Mouse (Mus musculus): Measurements from ENCODE around the gene Cdc42bpb. TPM values are rescaled to one million over a fixed set of nuclear protein-coding genes. Genes with fewer than 3 reads are reported as not detected.
A peak's percentile ranks its signal among the peaks of the same experiment; 100 is the strongest.

Cdc42bpb gene
- polyA plus RNA-seq, 1 experiment from 2014 or later: 6.7 TPM

- DNase-seq (no peak), ATAC-seq (ENCODE audit: low read depth) (no peak)
- 71% methylated on average over 5 of the region's 5 CpGs for WGBS (ENCODE audit: insufficient replicate concordance)
- peaks cover 17% of the 10 kb centered on the region for H3K27me3 ChIP-seq
- H3K27ac ChIP-seq: no peak overlapping the region
- H3K4me3 ChIP-seq (replicated peaks): no peak overlapping the region
- no peaks in the 10 kb centered on the region for H3K9me3 ChIP-seq (replicated peaks)
- H3K36me3 ChIP-seq: 0 out of 2 replicates have a peak, but pooled peaks cover 12% of the 10 kb centered on the region
- H3K4me1 ChIP-seq (replicated peaks): peaks cover 47% of the 10 kb centered on the region
- H3K9ac ChIP-seq: no peak overlapping the region
- no peak overlapping the region for H3K4me2 ChIP-seq
Measured at GRCm38 (mm10) chr12:111265212-111265611, 112.3 kb downstream of the Cdc42bpb start.

- H3K4me3 ChIP-seq (replicated peaks): no peak overlapping the region
- no peak overlapping the region for H3K27ac ChIP-seq
- DNase-seq (no peak), ATAC-seq (ENCODE audit: low read depth) (no peak)
- no peaks in the 10 kb centered on the region for H3K9me3 ChIP-seq (replicated peaks)
- WGBS (ENCODE audit: insufficient replicate concordance): 89% methylated on average over 16 of the region's 16 CpGs
- H3K4me2 ChIP-seq: no peak overlapping the region
- H3K27me3 ChIP-seq: peaks cover 2% of the 10 kb centered on the region; the same call in 1 of the 2 replicates
- peaks cover 31% of the 10 kb centered on the region for H3K4me1 ChIP-seq (replicated peaks)
- 0 out of 2 replicates have a peak, but pooled peaks cover 12% of the 10 kb centered on the region for H3K36me3 ChIP-seq
- H3K9ac ChIP-seq: no peak overlapping the region
Measured at GRCm38 (mm10) chr12:111263650-111264049, 113.9 kb downstream of the Cdc42bpb start.

- no peak overlapping the region for H3K4me3 ChIP-seq (replicated peaks)
- H3K4me2 ChIP-seq: no peak overlapping the region
- no peak for DNase-seq
- no peaks in the 10 kb centered on the region for H3K27me3 ChIP-seq
- ATAC-seq (ENCODE audit: low read depth): no peak
- H3K9me3 ChIP-seq (replicated peaks): no peaks in the 10 kb centered on the region
- no peak overlapping the region for H3K27ac ChIP-seq
- peaks cover 21% of the 10 kb centered on the region for H3K4me1 ChIP-seq (replicated peaks)
- H3K9ac ChIP-seq: no peak overlapping the region
- 79% methylated on average over 9 of the region's 9 CpGs for WGBS (ENCODE audit: insufficient replicate concordance)
- peaks cover 16% of the 10 kb centered on the region for H3K36me3 ChIP-seq
Measured at GRCm38 (mm10) chr12:111251227-111251626, 126.3 kb downstream of the Cdc42bpb start.

GRCm38 (mm10) chr12:111250116-111250515 lies 127.4 kb downstream of the Cdc42bpb start:
- Histone ChIP-seq H3K9me3 (replicated peaks) (no peaks in the 10 kb centered on the region), H3K9ac (no peak overlapping the region), H3K27ac (no peak overlapping the region), H3K27me3 (no peaks in the 10 kb centered on the region), H3K4me3 (replicated peaks) (no peak overlapping the region), H3K4me2 (no peak overlapping the region), H3K4me1 (replicated peaks) (peaks cover 26% of the 10 kb centered on the region), H3K36me3 (peaks cover 10% of the 10 kb centered on the region)
- ATAC-seq (ENCODE audit: low read depth): no peak
- 82% methylated on average over 8 of the region's 8 CpGs for WGBS (ENCODE audit: insufficient replicate concordance)
- no peak for DNase-seq

GRCm38 (mm10) chr12:111249095-111249494 lies 128.4 kb downstream of the Cdc42bpb start:
- peaks cover 26% of the 10 kb centered on the region for H3K4me1 ChIP-seq (replicated peaks)
- no peaks in the 10 kb centered on the region for H3K27me3 ChIP-seq
- H3K9me3 ChIP-seq (replicated peaks): no peaks in the 10 kb centered on the region
- WGBS (ENCODE audit: insufficient replicate concordance): 53% methylated on average over 3 of the region's 3 CpGs
- no peak overlapping the region for H3K9ac ChIP-seq
- ATAC-seq (ENCODE audit: low read depth) (no peak), DNase-seq (no peak)
- no peak overlapping the region for H3K27ac ChIP-seq
- peaks cover 10% of the 10 kb centered on the region; the same call in 1 of the 2 replicates for H3K36me3 ChIP-seq
- no peak overlapping the region for H3K4me3 ChIP-seq (replicated peaks)
- no peak overlapping the region for H3K4me2 ChIP-seq

- H3K36me3 ChIP-seq: peaks cover 19% of the 10 kb centered on the region
- peaks cover 26% of the 10 kb centered on the region for H3K4me1 ChIP-seq (replicated peaks)
- H3K9me3 ChIP-seq (replicated peaks): no peaks in the 10 kb centered on the region
- WGBS (ENCODE audit: insufficient replicate concordance): 34% methylated on average over 9 of the region's 9 CpGs
- H3K27ac ChIP-seq: no peak overlapping the region
- no peaks in the 10 kb centered on the region for H3K27me3 ChIP-seq
- H3K9ac ChIP-seq: no peak overlapping the region
- ATAC-seq (ENCODE audit: low read depth): peak; percentile 91
- peak; percentile 50 for DNase-seq
- H3K4me3 ChIP-seq (replicated peaks): no peak overlapping the region
- H3K4me2 ChIP-seq: peak overlapping the region; percentile 21
Measured at GRCm38 (mm10) chr12:111246808-111247464, 130.6 kb downstream of the Cdc42bpb start.

GRCm38 (mm10) chr12:111245070-111245469 lies 132.4 kb downstream of the Cdc42bpb start:
- H3K36me3 ChIP-seq: peaks cover 15% of the 10 kb centered on the region
- H3K4me2 ChIP-seq: no peak overlapping the region
- no peak for ATAC-seq (ENCODE audit: low read depth)
- no peaks in the 10 kb centered on the region for H3K27me3 ChIP-seq
- no peak overlapping the region for H3K9ac ChIP-seq
- 79% methylated on average over 6 of the region's 6 CpGs for WGBS (ENCODE audit: insufficient replicate concordance)
- no peak overlapping the region for H3K4me3 ChIP-seq (replicated peaks)
- no peaks in the 10 kb centered on the region for H3K9me3 ChIP-seq (replicated peaks)
- H3K4me1 ChIP-seq (replicated peaks): peaks cover 26% of the 10 kb centered on the region
- H3K27ac ChIP-seq: no peak overlapping the region
- no peak for DNase-seq

- Histone ChIP-seq H3K36me3 (peaks cover 15% of the 10 kb centered on the region), H3K4me1 (replicated peaks) (peaks cover 26% of the 10 kb centered on the region), H3K27me3 (no peaks in the 10 kb centered on the region), H3K9ac (no peak overlapping the region), H3K4me2 (no peak overlapping the region), H3K9me3 (replicated peaks) (no peaks in the 10 kb centered on the region), H3K27ac (no peak overlapping the region), H3K4me3 (replicated peaks) (no peak overlapping the region)
- DNase-seq (no peak), ATAC-seq (ENCODE audit: low read depth) (no peak)
- WGBS (ENCODE audit: insufficient replicate concordance): 87% methylated on average over 12 of the region's 12 CpGs
Measured at GRCm38 (mm10) chr12:111243733-111244132, 133.8 kb downstream of the Cdc42bpb start.

Other genes with a start within 250 kb of the Cdc42bpb start
- gene Traf3, start 211.3 kb downstream of the Cdc42bpb start, polyA plus RNA-seq (2015; fragmentation: Nextera tagmentation; extraction: Ambion mirVana): 3.2 and 3.7 TPM in 2 replicates
- not detected in 2 replicates for gene 4930595D18Rik, start 193.2 kb downstream of the Cdc42bpb start, polyA plus RNA-seq (2015; fragmentation: Nextera tagmentation; extraction: Ambion mirVana)
- 1.4 and 1.5 TPM in 2 replicates for gene Amn, start 106.6 kb downstream of the Cdc42bpb start, polyA plus RNA-seq (2015; fragmentation: Nextera tagmentation; extraction: Ambion mirVana)
- not detected in 2 replicates for gene Lbhd2, start 29.1 kb upstream of the Cdc42bpb start, polyA plus RNA-seq (2015; fragmentation: Nextera tagmentation; extraction: Ambion mirVana)
- 15.5 and 18.6 TPM in 2 replicates for gene Exoc3l4, start 39.3 kb upstream of the Cdc42bpb start, polyA plus RNA-seq (2015; fragmentation: Nextera tagmentation; extraction: Ambion mirVana)
- gene Tnfaip2, start 64.8 kb upstream of the Cdc42bpb start, polyA plus RNA-seq (2015; fragmentation: Nextera tagmentation; extraction: Ambion mirVana): 92.1 and 96.6 TPM in 2 replicates
- gene Gm266, start 108.1 kb upstream of the Cdc42bpb start, polyA plus RNA-seq (2015; fragmentation: Nextera tagmentation; extraction: Ambion mirVana): 0.76 and 1.0 TPM in 2 replicates
- gene Eif5, start 160.3 kb upstream of the Cdc42bpb start, polyA plus RNA-seq (2015; fragmentation: Nextera tagmentation; extraction: Ambion mirVana): 677 and 738 TPM in 2 replicates
- 13.9 and 14.6 TPM in 2 replicates for gene Mark3, start 196.8 kb upstream of the Cdc42bpb start, polyA plus RNA-seq (2015; fragmentation: Nextera tagmentation; extraction: Ambion mirVana)

Data from liver, embryonic 13.5 days (tissue).